ENCODE assay signal across 11 mouse cellular contexts in the genomic region with DNA sequence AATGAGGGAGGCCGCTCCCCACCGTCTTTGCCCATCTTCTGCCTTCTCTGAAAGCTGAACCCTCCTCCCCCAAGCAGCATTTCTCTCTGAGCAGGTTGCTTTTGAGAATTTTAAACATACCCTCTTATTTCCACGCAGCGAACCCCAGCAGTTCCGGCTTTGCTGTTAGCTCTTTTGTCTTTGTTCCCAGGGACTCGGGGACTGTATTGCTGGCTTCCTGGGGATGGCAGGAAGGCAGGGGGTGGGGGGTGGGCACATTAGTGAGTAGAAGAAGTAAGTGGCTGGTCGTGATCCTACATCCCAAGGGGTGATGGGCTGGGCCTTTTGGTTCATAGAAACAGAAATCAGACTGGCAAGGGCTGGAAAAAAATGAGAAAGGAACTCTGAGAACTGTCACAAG. TPM values are rescaled to one million over a fixed set of nuclear protein-coding genes. Genes with fewer than 3 reads are reported as not detected.
A peak's percentile ranks its signal among the peaks of the same experiment; 100 is the strongest.
DNase-seq lines count a peak whose midpoint lies in the region; ATAC-seq and TF ChIP-seq lines count a peak whose summit lies in the region.
"Had no signal": no experiment of that assay in that cellular context is flagged by ENCODE, and none has a peak within 500 bp of the region (broad histone marks: within the 10 kb centered on the region; RNA-seq: fewer than 3 reads in every experiment).

No protein-coding gene starts in this region.

- no peak for TF ChIP-seq POLR2A in olfactory bulb, adult 2 months (IDR thresholded peaks at IDR 0.05; ENCODE audit: insufficient read depth, low read depth, low read length)
- no peak for TF ChIP-seq POLR2A in cerebellum, adult 2 months (IDR thresholded peaks at IDR 0.05; ENCODE audit: borderline replicate concordance, insufficient read depth, low read length)

- 11% methylated on average over 7 of the region's 7 CpGs for WGBS in liver, embryonic 11.5 days
- under 1% methylated on average over 7 of the region's 7 CpGs for WGBS in forebrain, embryonic 12.5 days
- WGBS in limb, embryonic 13.5 days = 6% methylated on average over 7 of the region's 7 CpGs
- 31% methylated on average over 7 of the region's 7 CpGs for WGBS in olfactory bulb, adult 2 months
- WGBS in cerebellum, adult 2 months = 70% methylated on average over 7 of the region's 7 CpGs

- H3K4me1 ChIP-seq in liver, embryonic 11.5 days (replicated peaks; ENCODE audit: control insufficient read depth, insufficient read depth, low read length) = peaks cover 5% of the 10 kb centered on the region; the same call in 1 of the 2 replicates
- peaks cover 37% of the 10 kb centered on the region for H3K4me1 ChIP-seq in forebrain, embryonic 12.5 days
- H3K4me1 ChIP-seq in limb, embryonic 13.5 days = peaks cover 38% of the 10 kb centered on the region
- peaks cover 22% of the 10 kb centered on the region for H3K4me1 ChIP-seq in olfactory bulb, adult 2 months (ENCODE audit: control insufficient read depth, insufficient read depth, low read length)
- no peaks in the 10 kb centered on the region for H3K4me1 ChIP-seq in cerebellum, adult 2 months (ENCODE audit: control insufficient read depth, insufficient read depth, low read length)

- H3K4me2 ChIP-seq in liver, embryonic 11.5 days = peak overlapping the region; percentile 29; the same call in 1 of the 2 replicates
- peak overlapping the region; percentile 88 for H3K4me2 ChIP-seq in forebrain, embryonic 12.5 days
- H3K4me2 ChIP-seq in limb, embryonic 13.5 days (replicated peaks) = peak overlapping the region; percentile 98

- H3K9ac ChIP-seq in liver, embryonic 11.5 days (ENCODE audit: low read depth, low read length) = no peak overlapping the region
- H3K9ac ChIP-seq in forebrain, embryonic 12.5 days = peak overlapping the region; percentile 91
- H3K9ac ChIP-seq in limb, embryonic 13.5 days = peak overlapping the region; percentile 81

- H3K4me3 ChIP-seq in liver, embryonic 11.5 days (ENCODE audit: low read depth, low read length) = peak overlapping the region; percentile 20
- peak overlapping the region; percentile 88 for H3K4me3 ChIP-seq in forebrain, embryonic 12.5 days (replicated peaks)
- H3K4me3 ChIP-seq in limb, embryonic 13.5 days = peak overlapping the region; percentile 80
- 0 out of 2 replicates have a peak overlapping the region, but pooled peaks have one; percentile 5 for H3K4me3 ChIP-seq in olfactory bulb, adult 2 months (ENCODE audit: insufficient read depth, low read depth, low read length)
- no peak overlapping the region for H3K4me3 ChIP-seq in cerebellum, adult 2 months (replicated peaks; ENCODE audit: insufficient read depth, low read depth, low read length)
- H3K4me3 ChIP-seq: layer of hippocampus, adult 2 months; megakaryocyte, embryonic 14.5 days had no signal

- ATAC-seq in liver, embryonic 11.5 days (replicated peaks; ENCODE audit: low FRiP score) = no peak
- no peak for ATAC-seq in forebrain, embryonic 12.5 days (ENCODE audit: low FRiP score)
- ATAC-seq in limb, embryonic 13.5 days (ENCODE audit: low FRiP score, low read depth) = no peak

- no peaks in the 10 kb centered on the region for H3K36me3 ChIP-seq in liver, embryonic 11.5 days (ENCODE audit: control insufficient read depth, insufficient read depth, low read length)
- H3K36me3 ChIP-seq in forebrain, embryonic 12.5 days (replicated peaks) = peaks cover 33% of the 10 kb centered on the region
- peaks cover 17% of the 10 kb centered on the region; the same call in 1 of the 2 replicates for H3K36me3 ChIP-seq in limb, embryonic 13.5 days

- no peak overlapping the region; the same call in 1 of the 2 replicates for H3K27ac ChIP-seq in liver, embryonic 11.5 days (ENCODE audit: low read depth, low read length)
- peak overlapping the region; percentile 95 for H3K27ac ChIP-seq in forebrain, embryonic 12.5 days
- peak overlapping the region; percentile 74; the same call in 1 of the 2 replicates for H3K27ac ChIP-seq in limb, embryonic 13.5 days
- H3K27ac ChIP-seq in olfactory bulb, adult 2 months (ENCODE audit: insufficient read depth, low read depth, low read length) = no peak overlapping the region
- H3K27ac ChIP-seq in cerebellum, adult 2 months (ENCODE audit: insufficient read depth, low read length) = no peak overlapping the region
- H3K27ac ChIP-seq: layer of hippocampus, adult 2 months had no signal

- no peak for DNase-seq in liver, embryonic 11.5 days (ENCODE audit: low spot score)
- no peak for DNase-seq in liver
- DNase-seq in layer of hippocampus, adult 18-20 months (ENCODE audit: low spot score in 2 of 2) = no peak
- DNase-seq in cerebellum, adult 2 months = no peak
- DNase-seq in thymus, postnatal 4 days = no peak
- DNase-seq: gastrocnemius, postnatal 14 days had no signal

- peaks cover 49% of the 10 kb centered on the region for H3K27me3 ChIP-seq in liver, embryonic 11.5 days (replicated peaks; ENCODE audit: control insufficient read depth, insufficient read depth, low read length)
- no peaks in the 10 kb centered on the region for H3K27me3 ChIP-seq in forebrain, embryonic 12.5 days
- H3K27me3 ChIP-seq in limb, embryonic 13.5 days = no peaks in the 10 kb centered on the region
- peaks cover 1% of the 10 kb centered on the region; the same call in 1 of the 2 replicates for H3K27me3 ChIP-seq in cerebellum, adult 2 months (ENCODE audit: control insufficient read depth, insufficient read depth, low read length)

- no peaks in the 10 kb centered on the region for H3K9me3 ChIP-seq in liver, embryonic 11.5 days (ENCODE audit: control insufficient read depth, low read length)
- no peaks in the 10 kb centered on the region for H3K9me3 ChIP-seq in forebrain, embryonic 12.5 days
- H3K9me3 ChIP-seq in limb, embryonic 13.5 days = no peaks in the 10 kb centered on the region

- no peak for TF ChIP-seq CTCF in olfactory bulb, adult 2 months (IDR thresholded peaks at IDR 0.05; ENCODE audit: insufficient read depth, low read depth, low read length)
- no peak for TF ChIP-seq CTCF in cerebellum, adult 2 months (IDR thresholded peaks at IDR 0.05; ENCODE audit: borderline replicate concordance, insufficient read depth, low read depth, low read length)

RNA-seq across cellular contexts. Expression of a gene that starts 2.6 kb away (rescaled TPM):
- 44.0 and 50.5 TPM in 2 replicates for polyA plus RNA-seq in liver, embryonic 11.5 days (2014; fragmentation: Nextera tagmentation; extraction: Ambion mirVana)
- polyA plus RNA-seq in forebrain, embryonic 12.5 days (2016; fragmentation: Nextera tagmentation; extraction: Ambion mirVana) = 427 and 524 TPM in 2 replicates
- polyA plus RNA-seq in limb, embryonic 13.5 days (2015; fragmentation: Nextera tagmentation; extraction: Ambion mirVana) = 344 and 367 TPM in 2 replicates
- not detected in 2 replicates for polyA plus RNA-seq in olfactory bulb, adult 2 months (2012; ENCODE audit: insufficient read depth, insufficient read length, low replicate concordance, missing spikeins)
- 10 to 100 TPM; 35.9 to 42.9 TPM for total RNA-seq in layer of hippocampus, adult 18-20 months (2021)
- 63.0 and 78.5 TPM in 2 replicates for polyA plus RNA-seq in cerebellum, adult 2 months (2012; rRNA removed)

RNA-seq across cellular contexts. Expression of a gene that starts 47.8 kb away (rescaled TPM):
- polyA plus RNA-seq in liver, embryonic 11.5 days (2014; fragmentation: Nextera tagmentation; extraction: Ambion mirVana) = 29.3 and 33.8 TPM in 2 replicates
- polyA plus RNA-seq in forebrain, embryonic 12.5 days (2016; fragmentation: Nextera tagmentation; extraction: Ambion mirVana) = 55.5 and 60.0 TPM in 2 replicates
- polyA plus RNA-seq in limb, embryonic 13.5 days (2015; fragmentation: Nextera tagmentation; extraction: Ambion mirVana) = 129 and 140 TPM in 2 replicates
- polyA plus RNA-seq in olfactory bulb, adult 2 months (2012; ENCODE audit: insufficient read depth, insufficient read length, low replicate concordance, missing spikeins) = 101 and 111 TPM in 2 replicates
- total RNA-seq in layer of hippocampus, adult 18-20 months (2021) = 10 to 100 TPM; 77.4 to 83.5 TPM
- 63.0 and 81.6 TPM in 2 replicates for polyA plus RNA-seq in cerebellum, adult 2 months (2012; rRNA removed)

Comparison
In these comparisons a context has a peak if more than half of its experiments do, and no peak if none do; other contexts are left out.
1. H3K27ac ChIP-seq: peak in forebrain, embryonic 12.5 days (single experiment) and limb, embryonic 13.5 days (single experiment); none in liver, embryonic 11.5 days (single experiment), olfactory bulb, adult 2 months (single experiment) and cerebellum, adult 2 months (single experiment).
2. H3K4me2 ChIP-seq: peak in every context shown above with its lines; median percentile 98 in limb, embryonic 13.5 days; 88 in forebrain, embryonic 12.5 days; 29 in liver, embryonic 11.5 days.
3. RNA of a gene that starts 2.6 kb away (polyA plus RNA-seq): 427 to 524 TPM in forebrain, embryonic 12.5 days, 344 to 367 TPM in limb, embryonic 13.5 days, 63.0 to 78.5 TPM in cerebellum, adult 2 months and 44.0 to 50.5 TPM in liver, embryonic 11.5 days; not detected in olfactory bulb, adult 2 months; every median in the first group is over 10 times any median in the second.